Mouse (Mus musculus): Measurements from ENCODE around the gene Gpr27.

- TF ChIP-seq CTCF (IDR thresholded peaks at IDR 0.05) (no peak), EP300 (IDR thresholded peaks at IDR 0.05) (no peak)
These were observed 14.4 kb upstream of the Gpr27 start for GRCm38 (mm10) chr6:99678108-99678507.

Data from lung, postnatal 0 days (tissue).